ENCODE assay signal across 19 mouse cellular contexts in the genomic region with DNA sequence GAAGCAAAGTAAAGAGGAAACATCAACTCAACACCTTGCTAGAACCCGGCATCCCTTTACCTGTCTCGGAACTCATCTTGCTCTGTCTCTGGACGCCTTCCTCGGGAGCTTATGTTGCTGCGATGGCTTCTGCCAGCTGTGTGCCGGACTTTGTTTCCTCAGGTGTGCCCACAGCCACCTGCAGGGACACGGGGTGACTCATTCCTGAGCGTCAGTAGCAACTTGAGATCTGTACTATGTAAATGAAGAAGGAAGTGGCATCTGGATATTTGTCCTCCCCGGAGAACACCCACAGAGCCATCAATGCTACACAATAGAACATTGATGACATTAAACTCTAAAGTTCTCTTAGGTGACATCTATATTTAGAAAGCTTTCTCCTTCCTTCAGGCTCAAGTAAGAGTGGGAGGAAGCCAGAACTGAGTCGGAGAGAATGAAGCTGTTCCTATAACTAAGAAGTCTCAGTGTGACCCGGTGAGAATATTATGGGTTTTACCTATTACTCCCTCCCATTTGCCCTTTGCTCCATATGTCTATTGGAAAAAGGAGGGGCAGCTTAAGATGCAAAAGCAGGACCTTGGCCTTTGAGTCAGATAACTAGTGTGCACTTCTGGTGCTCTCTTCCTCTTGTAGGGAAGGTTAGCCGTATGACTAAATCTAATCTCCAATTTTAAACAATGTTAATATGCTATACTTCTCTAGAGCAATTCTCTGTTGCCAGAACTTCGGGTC. TPM values are rescaled to one million over a fixed set of nuclear protein-coding genes. Genes with fewer than 3 reads are reported as not detected.
"Had no signal": no experiment of that assay in that cellular context is flagged by ENCODE, and none has a peak within 500 bp of the region (broad histone marks: within the 10 kb centered on the region; RNA-seq: fewer than 3 reads in every experiment).

No protein-coding gene starts in this region.

- H3K4me2 ChIP-seq: limb, embryonic 12.5 days; liver, embryonic 13.5 days; lung, embryonic 15.5 days; midbrain, embryonic 11.5 days; neural tube, embryonic 13.5 days had no signal

- DNase-seq: kidney, adult 8-10 months; kidney, postnatal 25 days; layer of hippocampus, adult 9-11 months; liver; liver, embryonic 13.5 days; liver, postnatal 0 days; lung, postnatal 14 days; right cerebral cortex, postnatal 14 days; thymus, postnatal 4 days had no signal

- H3K27ac ChIP-seq: limb, embryonic 12.5 days; liver, embryonic 13.5 days; lung, embryonic 15.5 days; macrophage; neural tube, embryonic 13.5 days had no signal

- ATAC-seq: liver, postnatal 0 days; midbrain, embryonic 16.5 days had no signal

- H3K27me3 ChIP-seq: limb, embryonic 12.5 days; liver, embryonic 13.5 days; lung, embryonic 15.5 days; megakaryocyte, embryonic 14.5 days; neural tube, embryonic 13.5 days had no signal

- H3K36me3 ChIP-seq: limb, embryonic 12.5 days; liver, embryonic 13.5 days; lung, embryonic 15.5 days; neural tube, embryonic 13.5 days had no signal

- H3K9me3 ChIP-seq: limb, embryonic 12.5 days; liver, embryonic 13.5 days; lung, embryonic 15.5 days; neural tube, embryonic 13.5 days had no signal

- H3K9ac ChIP-seq: limb, embryonic 12.5 days; liver, embryonic 13.5 days; liver, postnatal 0 days; lung, embryonic 15.5 days; neural tube, embryonic 13.5 days had no signal

- H3K4me1 ChIP-seq: limb, embryonic 12.5 days; liver, embryonic 13.5 days; lung, embryonic 15.5 days; megakaryocyte, embryonic 14.5 days; neural tube, embryonic 13.5 days had no signal

- H3K4me3 ChIP-seq: limb, embryonic 12.5 days; liver, embryonic 13.5 days; lung, embryonic 15.5 days; megakaryocyte, embryonic 14.5 days; neural tube, embryonic 13.5 days had no signal

RNA-seq across cellular contexts. Expression of a gene that starts 18.7 kb away (rescaled TPM):
- total RNA-seq: layer of hippocampus, adult 18-20 months; left cerebral cortex, postnatal 36 days had no signal
- polyA plus RNA-seq: kidney, embryonic 16.5 days; limb, embryonic 12.5 days; lung, embryonic 15.5 days; neural tube, embryonic 13.5 days had no signal

RNA-seq across cellular contexts. Expression of a gene that starts 35.0 kb away (rescaled TPM):
- total RNA-seq: layer of hippocampus, adult 18-20 months; left cerebral cortex, postnatal 36 days had no signal
- polyA plus RNA-seq: kidney, embryonic 16.5 days; limb, embryonic 12.5 days; liver, embryonic 13.5 days; lung, embryonic 15.5 days; midbrain, embryonic 11.5 days; midbrain, embryonic 16.5 days; neural tube, embryonic 13.5 days had no signal

RNA-seq across cellular contexts. Expression of a gene that starts 37.6 kb away (rescaled TPM):
- total RNA-seq: layer of hippocampus, adult 18-20 months; left cerebral cortex, postnatal 36 days had no signal
- polyA plus RNA-seq: kidney, embryonic 16.5 days; liver, embryonic 13.5 days; liver, postnatal 0 days; lung, embryonic 15.5 days; midbrain, embryonic 11.5 days had no signal
